Mouse (Mus musculus): ENCODE results near the gene Mars.

GRCm38 (mm10) chr10:127335271-127335670 lies 23.7 kb upstream of the Mars start:
- no peak for TF ChIP-seq CTCF (IDR thresholded peaks at IDR 0.05; ENCODE audit: insufficient read depth, low read length)
- TF ChIP-seq POLR2A (IDR thresholded peaks at IDR 0.05; ENCODE audit: borderline replicate concordance, extremely low read depth, low read depth, low read length) = no peak
